Mouse (Mus musculus) liver, embryonic 11.5 days (tissue): ENCODE measurements around the gene Srrm1. TPM values are rescaled to one million over a fixed set of nuclear protein-coding genes. Genes with fewer than 3 reads are reported as not detected.
A peak's percentile ranks its signal among the peaks of the same experiment; 100 is the strongest.

ENCODE experiments used
- ATAC-seq: fragments of 200-750 bp; cut with Nextera tagmentation; replicated peaks from 2 replicates; pipeline ENCODE4 v1.8.0; 2017; ENCODE audit warnings: moderate number of reproducible peaks, mild to moderate bottlenecking, moderate TSS enrichment, moderate library complexity; ENCODE audit not compliant: low FRiP score
- DNase-seq: peaks from one replicate; pipeline ENCODE4 v3.0.0-alpha.2; 2017; ENCODE audit warnings: low spot score
- H3K27ac ChIP-seq: fragments of 300-500 bp; sonication (generic); 2 replicates; pipeline ENCODE4 v1.5.1; 2014; ENCODE audit warnings: mild to moderate bottlenecking, low read depth, low read length, control low read depth
- H3K27me3 ChIP-seq: fragments of 300-500 bp; sonication (generic); replicated peaks from 2 replicates; pipeline ENCODE4 v1.6.1; 2014; ENCODE audit warnings: low read length, mixed read lengths; ENCODE audit not compliant: control insufficient read depth, insufficient read depth
- H3K36me3 ChIP-seq: fragments of 300-500 bp; sonication (generic); 2 replicates; pipeline ENCODE4 v1.6.1; 2014; ENCODE audit warnings: mild to moderate bottlenecking, low read length, moderate library complexity, mixed read lengths; ENCODE audit not compliant: control insufficient read depth, insufficient read depth
- H3K4me1 ChIP-seq: fragments of 300-500 bp; sonication (generic); replicated peaks from 2 replicates; pipeline ENCODE4 v1.6.1; 2014; ENCODE audit warnings: low read length, mixed read lengths; ENCODE audit not compliant: control insufficient read depth, insufficient read depth
- H3K4me2 ChIP-seq: fragments of 300-500 bp; sonication (generic); 2 replicates; pipeline ENCODE4 v1.6.1; 2014; ENCODE audit warnings: mild to moderate bottlenecking, control low read depth, moderate library complexity
- H3K4me3 ChIP-seq: fragments of 300-500 bp; sonication (generic); 2 replicates; pipeline ENCODE4 v1.5.1; 2014; ENCODE audit warnings: low read depth, low read length, control low read depth
- H3K9ac ChIP-seq: fragments of 300-500 bp; sonication (generic); 2 replicates; pipeline ENCODE4 v1.6.1; 2014; ENCODE audit warnings: low read depth, low read length, control low read depth
- H3K9me3 ChIP-seq: fragments of 300-500 bp; sonication (generic); 2 replicates; pipeline ENCODE4 v1.6.1; 2016; ENCODE audit warnings: low read length, inconsistent platforms, mixed read lengths; ENCODE audit not compliant: control insufficient read depth
- WGBS: fragments of 180-500 bp; shearing (Covaris S2); extraction: QIAGEN DNeasy Blood & Tissue Kit; methylation state at CpG from one replicate; pipeline ENCODE4 v1.1.7; 2014; 5-methylcytosine and 5-hydroxymethylcytosine counted together
- polyA plus RNA-seq: library from polyadenylated mRNA; unstranded; fragments of >200 nt; fragmentation: Nextera tagmentation; extraction: Ambion mirVana; gene quantifications from 2 replicates; pipeline ENCODE4 v1.2.1, GENCODE M21; 2014

Srrm1 gene
- polyA plus RNA-seq, 1 experiment from 2014 or later = 195 TPM

DNA sequence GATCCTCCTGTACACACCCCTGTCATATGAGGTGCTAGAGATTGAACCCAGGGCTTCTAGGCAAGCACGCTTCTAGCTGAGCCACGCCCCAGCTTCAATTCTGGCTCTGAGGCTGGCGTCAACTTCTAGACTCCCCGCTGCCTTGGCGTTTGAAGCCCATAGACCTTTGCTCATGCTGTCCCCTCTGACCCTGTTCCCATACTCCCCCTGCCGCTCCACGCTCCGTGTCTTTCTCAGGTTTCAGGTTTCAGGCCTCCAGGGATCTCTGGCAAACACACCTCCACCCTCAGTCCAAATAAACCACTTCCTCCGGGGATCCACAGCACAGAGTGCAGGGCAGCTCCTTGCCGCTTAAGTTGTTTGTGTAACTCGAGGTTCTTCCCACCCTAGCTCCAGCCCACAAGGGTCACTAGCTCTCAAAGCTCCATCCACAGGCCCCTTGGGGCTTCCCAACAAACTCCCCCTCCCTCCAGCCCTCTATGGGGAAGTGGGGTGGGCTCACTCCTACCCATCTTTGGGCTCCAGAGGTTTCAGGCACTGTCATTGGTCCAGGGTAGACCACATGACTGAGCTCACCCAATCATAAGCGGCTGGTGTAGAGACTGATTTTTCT is 60.5 kb downstream of the Srrm1 start:
- Histone ChIP-seq H3K9me3 (no peaks in the 10 kb centered on the region), H3K27ac (peak overlapping the region; percentile 53; the same call in 1 of the 2 replicates), H3K27me3 (no peaks in the 10 kb centered on the region), H3K4me3 (no peak overlapping the region; the same call in 1 of the 2 replicates), H3K36me3 (no peaks in the 10 kb centered on the region), H3K4me1 (peaks cover 29% of the 10 kb centered on the region), H3K9ac (peak overlapping the region; percentile 20), H3K4me2 (peak overlapping the region; percentile 56)
- peak; percentile 51 for ATAC-seq
- WGBS = 8% methylated on average over 12 of the region's 12 CpGs
- peak; percentile 64 for DNase-seq

DNA sequence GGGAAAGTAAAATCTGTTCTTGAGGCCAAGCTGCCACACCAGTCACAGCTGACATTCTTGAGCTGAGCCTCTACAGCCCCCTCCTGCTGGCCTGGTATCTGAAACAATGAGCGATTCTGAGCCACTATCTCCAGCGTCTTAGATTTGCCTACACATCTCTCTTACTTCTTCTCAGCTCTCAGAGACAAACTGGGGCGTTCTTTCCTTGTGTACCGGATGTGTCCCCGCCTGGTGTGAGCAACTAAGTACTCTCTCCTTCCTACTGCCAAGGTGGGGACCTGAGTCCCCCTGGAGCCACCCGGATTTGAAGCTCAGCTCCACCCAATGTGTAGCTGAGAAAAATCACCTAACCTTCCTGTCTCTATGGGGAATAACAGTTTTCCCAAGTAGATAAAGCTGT is 61.3 kb downstream of the Srrm1 start:
- Histone ChIP-seq H3K9me3 (no peaks in the 10 kb centered on the region), H3K36me3 (no peaks in the 10 kb centered on the region), H3K4me2 (peak overlapping the region; percentile 56), H3K4me3 (no peak overlapping the region), H3K27me3 (no peaks in the 10 kb centered on the region), H3K27ac (peak overlapping the region; percentile 53; the same call in 1 of the 2 replicates), H3K9ac (no peak overlapping the region), H3K4me1 (peaks cover 37% of the 10 kb centered on the region)
- ATAC-seq = no peak
- DNase-seq = no peak
- WGBS = 38% methylated on average over 6 of the region's 6 CpGs

DNA sequence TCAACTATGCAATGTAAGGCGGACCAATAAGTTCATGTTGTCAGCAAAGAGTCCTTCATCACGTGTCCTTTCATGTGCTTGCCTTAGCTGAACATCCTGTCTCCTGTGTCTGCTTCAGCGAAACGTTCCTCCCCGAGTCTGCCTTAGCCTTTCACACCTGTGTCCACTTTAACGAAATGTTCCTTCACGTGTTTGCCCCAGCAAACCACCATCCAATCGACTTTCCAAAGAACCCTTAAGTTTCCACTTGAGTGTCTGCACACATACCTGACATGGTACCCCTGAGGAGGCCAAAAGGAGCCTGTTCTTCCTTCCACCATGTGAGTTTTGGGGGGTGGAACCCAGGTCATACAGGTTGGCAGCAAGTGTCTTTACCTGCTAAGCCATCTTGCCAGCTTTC is 61.9 kb downstream of the Srrm1 start:
- Histone ChIP-seq H3K4me3 (no peak overlapping the region), H3K9ac (no peak overlapping the region), H3K36me3 (no peaks in the 10 kb centered on the region), H3K4me2 (no peak overlapping the region), H3K9me3 (no peaks in the 10 kb centered on the region), H3K27me3 (no peaks in the 10 kb centered on the region), H3K4me1 (peaks cover 43% of the 10 kb centered on the region), H3K27ac (no peak overlapping the region)
- DNase-seq = no peak
- ATAC-seq = no peak
- WGBS = 87% methylated on average over 8 of the region's 8 CpGs

DNA sequence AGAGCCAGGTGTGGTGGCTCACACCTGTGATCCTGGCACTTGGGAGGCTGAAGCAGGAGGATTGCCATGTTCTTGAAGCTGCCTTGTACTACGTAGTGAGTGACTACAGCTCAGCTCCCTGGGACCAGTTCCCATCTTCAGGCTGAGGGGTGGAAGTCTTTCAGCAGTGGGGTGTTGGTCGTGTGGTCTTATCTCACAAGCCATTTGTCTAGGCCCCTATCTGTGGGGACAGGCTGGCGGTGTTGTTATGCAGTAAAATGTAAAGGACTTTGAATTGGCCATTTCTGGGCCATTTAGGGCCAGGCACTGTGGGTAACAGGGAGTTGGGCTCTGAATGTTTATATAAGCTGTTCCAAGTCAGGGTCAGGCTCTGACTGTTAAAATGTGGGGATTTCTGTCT is 65.1 kb downstream of the Srrm1 start:
- 20% methylated on average over 3 of the region's 3 CpGs for WGBS
- DNase-seq (no peak), ATAC-seq (peak; percentile 87)
- Histone ChIP-seq H3K4me3 (no peak overlapping the region), H3K27ac (peak overlapping the region; percentile 93), H3K27me3 (no peaks in the 10 kb centered on the region), H3K4me2 (peak overlapping the region; percentile 47), H3K4me1 (peaks cover 53% of the 10 kb centered on the region), H3K9ac (peak overlapping the region; percentile 65), H3K9me3 (no peaks in the 10 kb centered on the region), H3K36me3 (no peaks in the 10 kb centered on the region)

DNA sequence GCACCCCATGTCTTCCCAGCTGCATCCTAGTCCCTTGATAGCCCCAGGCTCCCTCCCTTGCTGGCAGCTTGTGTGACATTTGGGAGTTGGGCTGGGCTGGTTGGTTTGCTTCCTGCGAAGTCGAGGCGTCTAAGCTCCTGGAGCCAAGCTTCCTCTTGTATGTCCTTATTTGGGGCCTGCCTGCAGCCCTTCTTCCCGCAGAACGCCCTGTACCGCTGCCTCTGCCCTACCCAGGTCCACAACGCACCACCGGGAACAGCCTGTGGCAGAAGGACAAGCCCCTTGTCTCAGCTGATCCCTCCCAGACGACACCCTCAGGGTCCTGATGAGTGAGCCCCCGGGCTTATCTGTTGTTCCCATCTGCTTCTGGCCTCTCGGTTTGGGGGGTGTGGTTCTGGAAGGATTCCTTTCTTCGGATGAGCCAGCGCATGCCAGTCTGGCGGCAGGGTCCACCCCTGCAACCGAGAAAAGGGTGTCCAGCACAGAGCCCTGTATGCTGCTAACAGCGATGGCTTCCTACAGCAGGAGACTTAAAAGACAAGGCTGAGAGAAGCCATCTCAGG is 66.2 kb downstream of the Srrm1 start:
- peak overlapping the region; percentile 93 for H3K27ac ChIP-seq
- WGBS = 3% methylated on average over 16 of the region's 16 CpGs
- ATAC-seq (peak; percentile 79), DNase-seq (peak; percentile 61)
- peak overlapping the region; percentile 65 for H3K9ac ChIP-seq
- H3K36me3 ChIP-seq = no peaks in the 10 kb centered on the region
- peak overlapping the region; percentile 47 for H3K4me2 ChIP-seq
- H3K4me3 ChIP-seq = no peak overlapping the region
- no peaks in the 10 kb centered on the region for H3K9me3 ChIP-seq
- H3K4me1 ChIP-seq = peaks cover 44% of the 10 kb centered on the region
- H3K27me3 ChIP-seq = no peaks in the 10 kb centered on the region

DNA sequence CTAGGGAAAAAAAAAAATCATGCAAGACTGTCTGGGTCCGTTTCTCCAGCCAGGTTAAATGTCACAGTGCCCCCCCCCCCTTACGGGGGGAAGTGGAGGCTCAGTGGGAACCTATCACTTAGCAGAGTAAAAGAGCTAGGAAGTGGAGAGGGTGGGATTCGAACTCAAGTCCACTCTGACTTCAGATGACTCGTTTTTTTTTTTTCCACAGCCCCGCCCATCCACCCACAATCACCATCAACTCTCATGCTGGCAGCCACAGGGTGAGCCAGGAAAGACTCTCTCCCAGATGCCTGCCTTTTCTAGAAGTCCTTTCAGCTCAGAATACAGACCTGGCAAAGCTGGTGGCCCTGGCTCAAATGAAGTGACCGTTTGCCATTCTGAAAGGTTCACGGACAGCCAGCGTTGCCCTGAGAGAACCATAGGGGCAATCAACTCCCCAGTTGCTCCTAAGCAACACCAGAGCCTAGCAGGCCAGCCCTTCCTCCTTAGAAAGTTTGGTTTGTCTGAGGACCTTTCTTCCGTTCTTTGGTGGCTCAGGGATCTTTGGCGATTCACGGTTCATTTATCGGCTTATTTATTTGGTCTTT is 67.0 kb downstream of the Srrm1 start:
- WGBS = 39% methylated on average over 12 of the region's 12 CpGs
- H3K27me3 ChIP-seq = no peaks in the 10 kb centered on the region
- no peak for ATAC-seq
- H3K9me3 ChIP-seq = no peaks in the 10 kb centered on the region
- peak overlapping the region; percentile 93 for H3K27ac ChIP-seq
- peak overlapping the region; percentile 65 for H3K9ac ChIP-seq
- H3K4me3 ChIP-seq = no peak overlapping the region
- no peaks in the 10 kb centered on the region for H3K36me3 ChIP-seq
- peak overlapping the region; percentile 47 for H3K4me2 ChIP-seq
- no peak for DNase-seq
- peaks cover 38% of the 10 kb centered on the region for H3K4me1 ChIP-seq

DNA sequence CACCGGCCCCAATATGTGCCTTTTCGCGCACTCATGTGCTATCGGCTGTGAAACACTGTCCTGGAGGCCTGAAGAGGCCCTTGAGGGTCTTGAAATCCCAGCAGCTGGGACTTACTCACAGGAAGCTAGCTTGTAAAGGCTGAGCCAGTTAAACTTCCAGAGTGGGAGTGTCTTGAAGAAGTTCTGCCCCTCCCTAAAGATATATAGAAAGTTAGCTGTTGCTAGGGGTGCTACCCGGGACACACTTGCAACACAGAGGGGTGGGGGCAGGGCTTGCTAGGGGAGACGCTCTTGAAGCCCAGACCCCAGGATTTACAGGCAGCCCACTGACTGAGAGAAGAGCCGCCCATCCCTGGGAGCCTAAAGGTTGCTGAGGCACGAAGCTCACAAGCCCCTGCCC is 67.7 kb downstream of the Srrm1 start:
- peak overlapping the region; percentile 25 for H3K4me2 ChIP-seq
- H3K36me3 ChIP-seq = no peaks in the 10 kb centered on the region
- no peak for DNase-seq
- peaks cover 38% of the 10 kb centered on the region for H3K4me1 ChIP-seq
- H3K27ac ChIP-seq = peak overlapping the region; percentile 93
- 47% methylated on average over 8 of the region's 8 CpGs for WGBS
- H3K27me3 ChIP-seq = no peaks in the 10 kb centered on the region
- ATAC-seq = no peak
- H3K9me3 ChIP-seq = no peaks in the 10 kb centered on the region
- H3K4me3 ChIP-seq = no peak overlapping the region
- peak overlapping the region; percentile 6 for H3K9ac ChIP-seq

DNA sequence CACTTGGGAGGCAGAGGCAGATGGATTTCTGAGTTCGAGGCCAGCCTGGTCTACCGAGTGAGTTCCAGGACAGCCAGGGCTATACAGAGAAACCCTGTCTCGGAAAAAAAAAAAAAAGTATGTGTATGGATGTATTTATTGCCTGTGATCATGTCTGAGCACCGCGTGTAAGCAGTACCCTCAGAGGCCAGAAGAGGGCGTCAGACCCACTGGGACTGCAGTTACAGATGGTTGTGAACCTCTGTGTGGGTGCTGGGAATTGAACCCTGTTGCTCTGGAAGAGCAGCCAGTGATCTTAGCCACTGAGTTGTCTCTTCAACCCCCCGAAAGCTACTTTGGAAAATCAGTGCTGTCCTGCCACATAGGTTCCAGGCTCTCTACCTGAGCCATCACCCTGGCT is 69.2 kb downstream of the Srrm1 start:
- WGBS = 87% methylated on average over 7 of the region's 7 CpGs
- Histone ChIP-seq H3K9ac (no peak overlapping the region), H3K27me3 (no peaks in the 10 kb centered on the region), H3K36me3 (no peaks in the 10 kb centered on the region), H3K4me1 (peaks cover 37% of the 10 kb centered on the region), H3K9me3 (no peaks in the 10 kb centered on the region), H3K4me2 (no peak overlapping the region), H3K27ac (no peak overlapping the region), H3K4me3 (no peak overlapping the region)
- ATAC-seq (no peak), DNase-seq (no peak)

DNA sequence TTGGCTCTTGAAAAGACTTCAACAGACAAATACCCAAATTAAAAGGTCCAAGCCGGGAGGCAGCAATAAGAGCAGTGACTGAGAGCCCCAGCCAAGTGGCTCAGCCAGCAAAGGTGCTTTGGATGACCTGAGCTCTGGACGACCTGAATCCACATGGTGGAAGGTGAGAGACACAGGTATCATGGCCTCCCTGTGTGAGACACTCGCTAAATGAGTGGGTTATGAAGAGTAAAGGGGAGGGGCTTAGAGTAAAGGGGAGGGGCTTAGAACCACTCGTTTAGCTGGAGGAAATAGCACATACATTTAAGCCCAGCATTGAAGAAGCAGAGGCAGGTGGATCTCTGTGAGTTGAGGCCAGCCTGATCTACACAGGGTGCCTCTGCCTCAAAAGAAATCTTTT is 69.7 kb downstream of the Srrm1 start:
- H3K27ac ChIP-seq = no peak overlapping the region

More for the DNA sequence above, 69.7 kb downstream of the Srrm1 start:
- 70% methylated on average over 4 of the region's 4 CpGs for WGBS
- Histone ChIP-seq H3K27me3 (no peaks in the 10 kb centered on the region), H3K9ac (no peak overlapping the region), H3K36me3 (no peaks in the 10 kb centered on the region), H3K4me2 (no peak overlapping the region), H3K4me3 (no peak overlapping the region), H3K4me1 (peaks cover 32% of the 10 kb centered on the region), H3K9me3 (no peaks in the 10 kb centered on the region)
- no peak for ATAC-seq
- no peak for DNase-seq
